Mouse (Mus musculus): Measurements from ENCODE around the gene 1700086D15Rik. TPM values are rescaled to one million over a fixed set of nuclear protein-coding genes. Genes with fewer than 3 reads are reported as not detected.
A peak's percentile ranks its signal among the peaks of the same experiment; 100 is the strongest.

1700086D15Rik gene
- polyA plus RNA-seq, 1 experiment, result 0.38 TPM

GRCm38 (mm10) chr11:65133661-65134060 lies 26.0 kb downstream of the 1700086D15Rik start:
- DNase-seq (ENCODE audit: low read depth), result no peak
- TF ChIP-seq POLR2A (IDR thresholded peaks at IDR 0.05; ENCODE audit: borderline replicate concordance, extremely low read depth, insufficient read depth, insufficient read length, poor library complexity, severe bottlenecking) (no peak), CTCF (IDR thresholded peaks at IDR 0.05; ENCODE audit: borderline replicate concordance, extremely low read depth, insufficient read depth, insufficient read length) (no peak)

GRCm38 (mm10) chr11:65129110-65129509 lies 30.6 kb downstream of the 1700086D15Rik start:
- DNase-seq (ENCODE audit: low read depth), result no peak

DNA sequence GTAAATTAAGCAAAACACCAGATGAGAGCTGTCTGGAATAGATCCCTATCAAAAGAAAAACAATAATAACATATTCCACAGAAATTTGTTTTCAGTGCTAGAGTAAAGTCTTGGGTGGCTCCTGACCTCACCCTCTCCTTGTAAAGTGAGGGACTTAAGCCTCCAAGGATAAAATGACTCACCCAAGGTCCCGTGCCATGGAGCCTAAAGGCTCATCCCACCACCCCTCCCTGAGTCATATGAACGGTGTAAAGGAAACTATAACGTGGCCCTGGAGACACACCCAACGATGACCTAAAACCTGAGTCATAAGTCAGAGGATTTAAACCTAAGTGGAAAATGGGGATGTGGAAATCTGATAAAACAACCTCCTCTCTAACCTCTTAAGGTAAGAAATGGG lies 31.0 kb downstream of the 1700086D15Rik start:
- TF ChIP-seq POLR2A (IDR thresholded peaks at IDR 0.05; ENCODE audit: borderline replicate concordance, extremely low read depth, insufficient read depth, insufficient read length, poor library complexity, severe bottlenecking) (no peak), CTCF (IDR thresholded peaks at IDR 0.05; ENCODE audit: borderline replicate concordance, extremely low read depth, insufficient read depth, insufficient read length) (no peak)
- no peak for DNase-seq (ENCODE audit: low read depth)

More at GRCm38 (mm10) chr11:65129110-65129509, 30.6 kb downstream of the 1700086D15Rik start:
- no peak; the same call in 1 of the 2 replicates for TF ChIP-seq CTCF (IDR thresholded peaks at IDR 0.05; ENCODE audit: borderline replicate concordance, extremely low read depth, insufficient read depth, insufficient read length)
- no peak for TF ChIP-seq POLR2A (IDR thresholded peaks at IDR 0.05; ENCODE audit: borderline replicate concordance, extremely low read depth, insufficient read depth, insufficient read length, poor library complexity, severe bottlenecking)

DNA sequence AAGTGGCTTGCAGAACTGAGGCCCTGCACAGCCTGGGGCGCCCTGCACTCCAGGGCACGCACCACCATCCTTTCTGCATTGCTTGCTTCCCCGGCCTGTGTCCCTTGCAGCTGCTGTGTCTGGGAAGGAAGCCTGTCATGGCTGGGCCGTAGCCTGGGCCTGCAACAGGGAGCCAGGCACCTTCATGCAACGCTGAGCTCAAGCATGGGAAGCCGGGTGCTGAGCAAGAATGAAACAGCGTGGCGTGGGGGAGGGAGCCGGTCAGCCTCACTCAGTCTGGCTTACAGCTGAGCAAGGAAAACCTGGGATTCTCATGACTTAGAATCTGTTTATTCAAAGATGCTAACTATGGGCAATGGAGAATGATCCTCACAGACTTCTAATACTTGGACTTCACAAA lies 33.1 kb downstream of the 1700086D15Rik start:
- no peak for DNase-seq (ENCODE audit: low read depth)
- no peak for TF ChIP-seq POLR2A (IDR thresholded peaks at IDR 0.05; ENCODE audit: borderline replicate concordance, extremely low read depth, insufficient read depth, insufficient read length, poor library complexity, severe bottlenecking)

DNA sequence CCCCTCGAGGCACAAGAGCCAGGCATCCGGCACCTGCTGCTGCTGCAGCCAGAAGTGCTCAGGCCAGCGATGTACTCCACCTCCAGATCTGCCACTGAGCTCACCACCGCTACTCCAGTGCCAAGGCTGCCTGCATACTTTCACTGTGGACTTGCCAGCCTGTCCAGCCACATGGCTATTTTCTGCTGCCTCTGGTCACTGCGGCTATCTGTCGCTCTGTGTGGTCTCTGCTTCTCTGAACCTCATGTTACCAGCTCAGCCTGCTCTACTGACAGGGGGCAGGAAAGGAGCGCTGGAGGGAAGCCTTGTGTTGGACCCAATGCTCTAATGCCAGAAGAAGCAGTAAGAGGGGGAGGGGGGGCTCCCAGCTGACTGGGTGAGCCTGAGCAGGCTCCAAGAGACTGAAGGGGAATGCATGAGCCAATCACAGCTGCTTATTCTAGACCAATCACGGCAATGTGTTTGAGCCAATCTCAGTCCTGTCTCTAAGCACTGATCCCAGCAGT lies 34.7 kb downstream of the 1700086D15Rik start:
- peak; percentile 82 for DNase-seq (ENCODE audit: low read depth)
- TF ChIP-seq POLR2A (IDR thresholded peaks at IDR 0.05; ENCODE audit: borderline replicate concordance, extremely low read depth, insufficient read depth, insufficient read length, poor library complexity, severe bottlenecking) (no peak), CTCF (IDR thresholded peaks at IDR 0.05; ENCODE audit: borderline replicate concordance, extremely low read depth, insufficient read depth, insufficient read length) (no peak)

DNA sequence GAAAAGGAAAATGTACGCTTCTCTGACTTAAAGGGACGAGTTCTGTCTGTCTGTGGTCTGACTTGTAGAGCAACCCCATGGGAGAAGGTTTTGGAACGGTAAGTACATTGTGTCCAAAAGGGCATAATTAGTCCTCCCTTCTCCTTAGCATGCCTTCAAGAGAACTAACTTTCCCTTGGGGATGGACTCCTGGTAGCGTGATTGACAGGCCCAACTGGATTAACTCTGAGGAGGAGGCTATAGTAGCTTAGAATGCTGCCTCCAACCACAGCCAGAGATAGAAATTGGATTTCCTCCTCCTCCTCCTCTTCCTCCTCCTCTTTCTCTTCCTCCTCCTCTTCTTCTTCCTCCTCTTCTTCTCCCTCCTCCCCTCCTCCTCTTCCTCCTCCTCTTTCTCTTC lies 39.4 kb downstream of the 1700086D15Rik start:
- no peak for TF ChIP-seq POLR2A (IDR thresholded peaks at IDR 0.05; ENCODE audit: borderline replicate concordance, extremely low read depth, insufficient read depth, insufficient read length, poor library complexity, severe bottlenecking)
- no peak for TF ChIP-seq CTCF (IDR thresholded peaks at IDR 0.05; ENCODE audit: borderline replicate concordance, extremely low read depth, insufficient read depth, insufficient read length)
- DNase-seq (ENCODE audit: low read depth), result no peak

GRCm38 (mm10) chr11:65115811-65116210 lies 43.9 kb downstream of the 1700086D15Rik start:
- TF ChIP-seq POLR2A (IDR thresholded peaks at IDR 0.05; ENCODE audit: borderline replicate concordance, extremely low read depth, insufficient read depth, insufficient read length, poor library complexity, severe bottlenecking) (no peak), CTCF (IDR thresholded peaks at IDR 0.05; ENCODE audit: borderline replicate concordance, extremely low read depth, insufficient read depth, insufficient read length) (no peak)
- DNase-seq (ENCODE audit: low read depth), result no peak

- no peak for DNase-seq (ENCODE audit: low read depth)
- TF ChIP-seq CTCF (IDR thresholded peaks at IDR 0.05; ENCODE audit: borderline replicate concordance, extremely low read depth, insufficient read depth, insufficient read length) (no peak), POLR2A (IDR thresholded peaks at IDR 0.05; ENCODE audit: borderline replicate concordance, extremely low read depth, insufficient read depth, insufficient read length, poor library complexity, severe bottlenecking) (no peak)
Observed at GRCm38 (mm10) chr11:65112086-65112485, 47.6 kb downstream of the 1700086D15Rik start.

DNA sequence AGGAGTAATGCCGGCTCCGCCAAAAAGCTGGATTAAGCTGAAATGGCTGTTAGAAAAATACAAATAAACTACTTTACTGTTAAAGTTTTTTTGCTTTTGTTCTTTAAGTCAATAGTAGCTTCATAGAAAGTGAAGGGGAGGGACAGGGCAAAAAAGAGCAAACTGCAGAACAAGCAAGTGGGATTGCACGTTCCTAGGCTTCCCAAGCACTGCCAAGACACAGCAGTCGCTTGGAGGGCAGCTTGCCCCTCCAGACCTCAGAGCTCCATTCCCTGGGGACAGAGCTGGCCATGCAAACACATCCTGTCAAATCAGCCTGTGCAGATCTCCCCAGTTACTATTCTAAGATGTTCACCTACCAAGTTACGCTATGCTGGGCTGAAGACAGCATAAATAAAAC lies 48.0 kb downstream of the 1700086D15Rik start:
- no peak for DNase-seq (ENCODE audit: low read depth)
- TF ChIP-seq POLR2A (IDR thresholded peaks at IDR 0.05; ENCODE audit: borderline replicate concordance, extremely low read depth, insufficient read depth, insufficient read length, poor library complexity, severe bottlenecking), result no peak
- TF ChIP-seq CTCF (IDR thresholded peaks at IDR 0.05; ENCODE audit: borderline replicate concordance, extremely low read depth, insufficient read depth, insufficient read length), result no peak

- peak; percentile 24 for DNase-seq (ENCODE audit: low read depth)
- no peak for TF ChIP-seq POLR2A (IDR thresholded peaks at IDR 0.05; ENCODE audit: borderline replicate concordance, extremely low read depth, insufficient read depth, insufficient read length, poor library complexity, severe bottlenecking)
Observed at GRCm38 (mm10) chr11:65110058-65110457, 49.6 kb downstream of the 1700086D15Rik start.

DNA sequence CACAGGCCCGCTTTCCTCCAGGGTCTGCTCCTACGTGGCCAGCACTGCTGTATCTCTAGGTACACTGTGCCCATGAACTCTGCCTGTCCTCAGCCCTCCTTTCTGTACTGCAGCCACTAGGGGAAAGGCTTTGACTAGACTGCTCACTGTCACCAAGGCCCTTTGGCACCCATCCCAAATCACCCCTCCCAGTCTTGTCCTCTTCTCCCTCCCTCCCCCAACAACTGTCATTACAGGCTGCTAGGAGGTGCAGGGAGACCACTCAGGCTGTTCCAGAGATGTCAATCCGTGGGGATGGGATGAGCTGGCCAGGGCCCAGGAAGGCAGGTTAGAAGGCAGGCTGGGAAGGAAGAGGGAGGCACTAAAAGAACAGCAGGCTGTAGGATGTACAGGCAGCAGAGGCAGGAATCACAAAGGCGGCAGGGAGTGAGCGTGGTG lies 51.9 kb downstream of the 1700086D15Rik start:
- TF ChIP-seq POLR2A (IDR thresholded peaks at IDR 0.05; ENCODE audit: borderline replicate concordance, extremely low read depth, insufficient read depth, insufficient read length, poor library complexity, severe bottlenecking) (no peak), CTCF (IDR thresholded peaks at IDR 0.05; ENCODE audit: borderline replicate concordance, extremely low read depth, insufficient read depth, insufficient read length) (peak; percentile 23; the same call in 1 of the 2 replicates)
- peak; percentile 82 for DNase-seq (ENCODE audit: low read depth)

DNA sequence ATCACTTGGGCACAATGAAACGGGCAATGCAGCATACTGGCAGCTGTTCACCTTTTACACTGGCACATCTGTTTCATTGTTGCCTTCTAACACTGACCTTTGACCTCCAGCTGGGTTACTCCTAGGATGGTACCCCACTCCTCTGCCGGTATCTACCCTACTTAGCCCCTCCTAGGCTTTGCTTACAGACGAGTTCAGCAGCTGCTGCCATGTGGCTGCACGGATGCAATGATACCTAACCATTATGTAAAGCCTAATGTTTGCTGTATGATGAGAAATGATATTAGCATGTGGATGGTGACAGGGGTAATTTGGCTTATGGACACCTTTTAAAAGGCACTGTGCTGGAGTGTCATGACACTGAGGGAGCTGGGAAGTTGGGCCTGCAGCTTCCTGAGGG lies 52.5 kb downstream of the 1700086D15Rik start:
- no peak for DNase-seq (ENCODE audit: low read depth)
- no peak for TF ChIP-seq POLR2A (IDR thresholded peaks at IDR 0.05; ENCODE audit: borderline replicate concordance, extremely low read depth, insufficient read depth, insufficient read length, poor library complexity, severe bottlenecking)
- no peak for TF ChIP-seq CTCF (IDR thresholded peaks at IDR 0.05; ENCODE audit: borderline replicate concordance, extremely low read depth, insufficient read depth, insufficient read length)

Data from brain, embryonic 14.5 days (tissue).